Mouse (Mus musculus) A20 (cell line): ENCODE results near the gene Taar6.

Experiments used
- DNase-seq: peaks from one replicate; pipeline ENCODE4 v3.0.0-alpha.2; 2011; ENCODE audit warnings: low read depth, low spot score

The Taar6 gene

GRCm38 (mm10) chr10:23985546-23985945 is at the start of gene Taar6:
TSS of gene Taar6 (minus strand) at chr10:23985646.
- no peak for DNase-seq

GRCm38 (mm10) chr10:24031347-24031746 is 45.9 kb upstream of the Taar6 start:
- DNase-seq: no peak

DNA sequence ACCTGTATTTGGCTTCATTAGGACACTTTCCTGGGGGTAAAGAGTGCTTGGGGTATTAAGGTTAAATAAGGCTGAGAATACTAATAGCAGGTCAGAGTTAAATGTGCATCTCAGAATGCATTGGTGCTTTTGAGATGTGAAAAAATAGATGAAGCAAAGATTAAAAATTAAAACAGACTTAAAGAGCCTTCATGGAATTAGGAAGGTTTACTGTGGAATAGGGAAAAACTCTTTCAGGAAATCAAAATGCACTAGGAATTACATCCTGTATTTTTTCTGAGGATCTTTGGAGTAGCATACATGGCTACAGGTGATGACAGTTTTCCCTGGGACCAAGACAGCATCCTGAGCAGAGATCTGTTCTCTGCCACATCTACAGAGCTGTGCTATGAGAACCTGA is 41.5 kb upstream of the Taar6 start, which contains the start of gene Taar7d:
TSS of gene Taar7d (plus strand) at position 301 of the 400 bp plus-strand sequence.
- DNase-seq: no peak

GRCm38 (mm10) chr10:24008143-24008542 is 22.7 kb upstream of the Taar6 start:
- DNase-seq: no peak

DNA sequence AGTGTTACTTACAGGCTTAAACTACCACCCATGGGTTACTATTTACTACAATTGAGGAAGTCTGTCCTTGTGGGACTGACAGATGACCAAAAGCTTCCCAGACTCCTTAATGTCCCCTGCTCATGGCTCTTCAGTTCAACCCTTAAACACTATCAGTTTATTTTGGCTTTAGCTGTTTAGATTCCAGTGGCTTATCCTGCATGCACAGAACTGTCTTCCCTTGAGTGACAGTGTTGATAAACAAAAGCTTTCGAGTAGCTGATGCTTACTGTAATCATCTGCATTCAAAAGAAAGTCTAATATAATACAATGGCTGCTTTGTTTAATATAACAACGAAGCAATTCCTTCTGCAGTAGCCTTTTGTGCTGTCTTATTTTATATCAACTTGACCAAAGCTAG is 21.6 kb upstream of the Taar6 start:
- DNase-seq: no peak

- no peak for DNase-seq
Observed at GRCm38 (mm10) chr10:24006442-24006841, 21.0 kb upstream of the Taar6 start.

DNA sequence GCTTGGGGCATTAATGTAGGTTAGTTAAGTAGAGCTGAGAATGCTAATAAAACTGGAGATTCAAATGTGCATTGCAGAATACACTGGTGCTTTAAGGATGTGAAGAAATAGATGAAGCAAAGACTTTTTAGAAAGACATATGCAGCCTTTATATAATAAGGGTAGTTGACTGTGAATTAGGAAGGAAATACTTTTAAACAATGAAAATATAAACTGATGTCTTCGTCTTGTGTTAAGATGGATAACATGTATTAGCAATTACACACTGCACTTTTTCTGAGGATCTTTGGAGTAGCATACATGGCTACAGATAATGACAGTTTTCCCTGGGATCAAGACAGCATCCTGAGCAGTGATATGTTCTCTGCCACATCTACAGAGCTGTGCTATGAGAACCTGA is 14.2 kb upstream of the Taar6 start, which contains the start of gene Taar7b:
TSS of gene Taar7b (plus strand) at position 301 of the 400 bp plus-strand sequence.
- DNase-seq: no peak

DNA sequence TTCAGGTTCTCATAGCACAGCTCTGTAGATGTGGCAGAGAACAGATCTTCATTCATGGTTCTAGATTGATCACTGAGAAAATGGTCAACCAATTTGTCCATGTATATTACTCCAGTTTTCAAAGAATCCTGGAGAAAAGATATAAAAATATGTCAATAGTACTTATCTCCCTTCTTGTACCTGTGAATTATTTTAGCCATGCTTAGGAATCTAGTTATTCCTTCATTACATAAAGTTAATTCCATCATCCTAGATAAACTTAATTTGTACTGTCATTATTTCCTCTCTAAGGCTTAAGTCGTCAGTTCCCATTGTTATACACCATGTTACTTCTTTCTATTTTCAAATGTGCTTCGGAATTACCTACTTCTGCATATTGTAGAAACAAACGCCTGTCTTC is 7.9 kb upstream of the Taar6 start, which contains the start of gene Taar7a:
TSS of gene Taar7a (minus strand) at position 101 of the 400 bp plus-strand sequence.
- DNase-seq: no peak

GRCm38 (mm10) chr10:23986419-23986818 is 973 bp upstream of the Taar6 start:
- DNase-seq: no peak

GRCm38 (mm10) chr10:23978901-23979705 is 6.3 kb downstream of the Taar6 start:
- peak; percentile 65 for DNase-seq

DNA sequence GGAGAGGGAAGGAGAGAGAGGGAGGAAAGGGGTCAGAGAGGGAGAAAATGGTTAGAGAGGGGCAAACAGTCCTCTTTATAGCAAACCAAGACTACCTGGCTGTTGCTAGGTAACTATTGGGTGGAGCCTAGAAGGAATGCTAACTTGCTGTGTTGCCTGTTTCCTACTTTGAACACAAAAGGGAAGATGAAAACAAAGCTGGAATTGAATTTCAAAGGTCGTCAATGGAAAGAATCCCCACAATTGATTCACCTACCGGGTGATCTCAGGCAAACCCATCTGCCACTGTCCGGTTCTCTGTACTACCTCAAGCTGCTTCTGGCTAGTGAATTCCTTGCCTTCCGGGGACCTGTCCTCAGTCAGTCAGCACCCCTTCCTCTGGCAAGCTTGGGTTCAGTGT is 7.5 kb downstream of the Taar6 start:
- DNase-seq: no peak

DNA sequence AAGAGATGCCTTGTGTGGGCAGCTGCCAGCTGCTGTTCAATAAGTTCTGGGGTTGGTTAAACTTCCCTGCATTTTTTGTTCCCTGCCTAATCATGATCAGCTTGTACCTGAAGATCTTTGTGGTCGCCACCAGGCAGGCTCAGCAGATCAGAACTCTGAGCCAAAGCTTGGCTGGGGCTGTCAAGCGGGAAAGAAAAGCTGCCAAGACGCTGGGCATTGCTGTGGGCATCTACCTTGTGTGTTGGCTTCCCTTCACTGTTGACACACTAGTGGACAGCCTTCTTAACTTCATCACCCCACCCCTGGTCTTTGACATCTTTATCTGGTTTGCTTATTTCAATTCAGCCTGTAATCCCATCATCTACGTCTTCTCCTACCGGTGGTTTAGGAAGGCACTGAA is 14.2 kb downstream of the Taar6 start:
- DNase-seq: no peak

- no peak for DNase-seq
Observed at GRCm38 (mm10) chr10:23970656-23971165, 14.7 kb downstream of the Taar6 start, which contains the start of gene Taar5. TSS of gene Taar5 (plus strand) at chr10:23970706.

DNA sequence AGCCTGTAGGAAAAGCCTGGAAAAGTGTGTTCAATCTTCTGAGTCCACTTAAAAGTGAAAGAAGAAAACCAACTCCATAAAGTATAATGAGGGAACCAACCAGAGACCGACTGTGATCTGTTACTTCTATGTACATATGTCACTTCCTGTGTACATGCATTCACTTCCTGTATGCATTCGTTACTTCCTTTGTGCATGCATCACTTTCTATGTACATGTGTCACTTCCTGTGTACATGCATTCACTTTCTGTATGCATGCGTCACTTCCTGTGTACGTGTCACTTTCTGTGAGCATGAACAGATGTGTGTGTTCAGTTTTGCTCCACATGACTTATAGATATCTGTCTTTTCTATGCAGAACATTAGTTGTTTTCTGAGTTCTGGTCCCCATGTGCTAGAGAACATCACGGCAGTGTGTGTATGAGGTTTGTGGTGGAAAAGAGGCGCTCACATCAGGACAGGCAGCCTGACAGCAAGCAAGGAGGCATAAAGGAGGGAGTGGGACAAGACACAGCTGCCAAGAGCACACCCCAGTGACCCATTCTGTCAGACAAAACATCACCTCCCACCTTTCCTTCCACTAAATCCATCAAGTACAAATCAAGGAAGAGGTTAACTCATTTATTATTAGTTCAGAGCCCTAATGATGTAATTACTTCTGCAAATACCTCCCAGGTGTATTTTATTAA is 20.4 kb downstream of the Taar6 start:
- no peak for DNase-seq

- DNase-seq: no peak
Observed at GRCm38 (mm10) chr10:23963444-23963843, 22.0 kb downstream of the Taar6 start.

- no peak for DNase-seq
Observed at GRCm38 (mm10) chr10:23960444-23960915, 25.0 kb downstream of the Taar6 start, which contains the start of gene Taar4. TSS of gene Taar4 (plus strand) at chr10:23960494.

DNA sequence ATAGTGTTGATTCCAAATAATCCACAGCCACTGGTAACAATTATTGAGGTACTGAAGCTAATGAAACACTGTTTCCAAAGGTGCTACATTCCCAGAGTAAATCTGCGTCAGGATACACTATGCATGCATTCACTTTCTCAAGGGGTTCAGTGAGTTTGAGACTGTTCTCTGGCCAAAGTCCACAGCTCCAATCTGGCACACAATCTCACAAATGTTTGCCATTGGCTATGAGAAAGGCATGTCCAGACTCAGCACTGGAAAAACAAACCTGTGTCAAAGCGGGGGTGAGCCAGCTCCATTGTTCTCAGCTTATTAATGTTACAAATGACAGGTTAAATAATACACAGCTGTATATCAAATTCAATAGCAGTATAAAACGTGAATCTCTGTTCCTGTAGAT is 26.4 kb downstream of the Taar6 start:
- no peak for DNase-seq

GRCm38 (mm10) chr10:23951714-23952113 is 33.7 kb downstream of the Taar6 start:
- DNase-seq: no peak

DNA sequence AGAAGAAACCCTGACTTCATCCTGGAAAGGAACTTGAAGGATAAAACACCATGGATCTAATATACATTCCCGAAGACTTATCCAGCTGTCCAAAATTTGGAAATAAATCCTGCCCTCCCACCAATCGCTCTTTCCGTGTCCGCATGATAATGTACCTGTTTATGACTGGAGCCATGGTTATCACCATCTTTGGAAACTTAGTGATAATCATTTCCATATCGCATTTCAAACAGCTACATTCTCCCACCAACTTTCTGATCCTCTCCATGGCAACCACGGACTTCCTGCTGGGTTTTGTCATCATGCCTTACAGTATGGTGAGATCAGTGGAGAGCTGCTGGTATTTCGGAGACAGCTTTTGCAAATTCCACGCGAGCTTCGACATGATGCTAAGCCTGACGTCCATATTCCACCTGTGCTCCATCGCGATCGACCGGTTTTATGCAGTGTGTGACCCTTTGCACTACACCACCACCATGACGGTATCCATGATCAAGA is 35.9 kb downstream of the Taar6 start, which contains the start of gene Taar3:
TSS of gene Taar3 (plus strand) at position 51 of the 498 bp plus-strand sequence.
- no peak for DNase-seq

- peak; percentile 49 for DNase-seq
Observed at GRCm38 (mm10) chr10:23948026-23948425, 37.4 kb downstream of the Taar6 start.

GRCm38 (mm10) chr10:23942465-23942864 is 43.0 kb downstream of the Taar6 start:
- peak; percentile 64 for DNase-seq

- DNase-seq: no peak
Observed at GRCm38 (mm10) chr10:23938312-23938711, 47.1 kb downstream of the Taar6 start, which contains the start of gene Taar2. TSS of gene Taar2 (plus strand) at chr10:23938572.
